Mouse (Mus musculus) MEL (cell line): Measurements from ENCODE around the gene Pgap3.

Source experiments
- CHD2 ChIP-seq: IDR thresholded peaks from 2 replicates; pipeline ENCODE4 v1.6.1; 2011; ENCODE audit warnings: low read length, improper control_type of control experiment
- CTCF ChIP-seq, 3 experiments: IDR thresholded peaks in 2 of 3; conservative IDR thresholded peaks in 1 of 3; 2 replicates each; pipeline ENCODE4 v1.5.1; 2011 to 2012; ENCODE audit warnings: low read length in 3 of 3, low read depth in 2 of 3, mild to moderate bottlenecking in 2 of 3, improper control_type of control experiment in 1 of 3, inconsistent platforms in 1 of 3, mixed read lengths in 1 of 3, moderate library complexity in 1 of 3; ENCODE audit not compliant: control insufficient read depth in 1 of 3, insufficient read depth in 1 of 3, poor library complexity in 1 of 3, severe bottlenecking in 1 of 3
- ELF1 ChIP-seq: IDR thresholded peaks from 2 replicates; pipeline ENCODE4 v1.6.1; 2014; ENCODE audit warnings: low read depth, mild to moderate bottlenecking, inconsistent platforms, low read length, improper control_type of control experiment, moderate library complexity
- MEF2A ChIP-seq: IDR thresholded peaks from 2 replicates; pipeline ENCODE4 v1.6.1; 2014; ENCODE audit warnings: low read depth, mild to moderate bottlenecking, inconsistent platforms, low read length, improper control_type of control experiment; ENCODE audit not compliant: poor library complexity, insufficient replicate concordance, severe bottlenecking; ENCODE audit errors: extremely low read depth
- MYC ChIP-seq: IDR thresholded peaks from 2 replicates; pipeline ENCODE4 v1.6.1; 2011; ENCODE audit warnings: low read depth, mild to moderate bottlenecking, low read length, improper control_type of control experiment, moderate library complexity
- NELFE ChIP-seq: IDR thresholded peaks from 2 replicates; pipeline ENCODE4 v1.6.1; 2011; ENCODE audit warnings: low read depth, low read length, improper control_type of control experiment
- POLR2A ChIP-seq, 2 experiments: IDR thresholded peaks; 2 replicates each; pipeline ENCODE4 v1.6.1; 2011 to 2012; ENCODE audit warnings: low read length in 2 of 2, mild to moderate bottlenecking in 2 of 2, control low read depth in 1 of 2, improper control_type of control experiment in 1 of 2, low read depth in 1 of 2, moderate library complexity in 1 of 2; ENCODE audit not compliant: control insufficient read depth in 1 of 2, insufficient read depth in 1 of 2, poor library complexity in 1 of 2
- TBP ChIP-seq: IDR thresholded peaks from 2 replicates; pipeline ENCODE4 v1.8.0; 2011; ENCODE audit warnings: low read depth, low read length, improper control_type of control experiment
- USF1 ChIP-seq: IDR thresholded peaks from 2 replicates; pipeline ENCODE4 v1.6.1; 2014; ENCODE audit warnings: low read depth, mild to moderate bottlenecking, inconsistent platforms, low read length, improper control_type of control experiment, moderate library complexity
- USF2 ChIP-seq, 2 experiments: IDR thresholded peaks; 2 replicates each; pipeline ENCODE4 v1.6.1; 2011 to 2012; ENCODE audit warnings: improper control_type of control experiment in 2 of 2, low read length in 2 of 2, borderline replicate concordance in 1 of 2, inconsistent platforms in 1 of 2, low read depth in 1 of 2, mild to moderate bottlenecking in 1 of 2; ENCODE audit not compliant: insufficient read depth in 1 of 2
- ZC3H11A ChIP-seq: IDR thresholded peaks from 2 replicates; pipeline ENCODE4 v1.6.1; 2012; ENCODE audit warnings: low read depth, mild to moderate bottlenecking, inconsistent platforms, low read length, improper control_type of control experiment

DNA sequence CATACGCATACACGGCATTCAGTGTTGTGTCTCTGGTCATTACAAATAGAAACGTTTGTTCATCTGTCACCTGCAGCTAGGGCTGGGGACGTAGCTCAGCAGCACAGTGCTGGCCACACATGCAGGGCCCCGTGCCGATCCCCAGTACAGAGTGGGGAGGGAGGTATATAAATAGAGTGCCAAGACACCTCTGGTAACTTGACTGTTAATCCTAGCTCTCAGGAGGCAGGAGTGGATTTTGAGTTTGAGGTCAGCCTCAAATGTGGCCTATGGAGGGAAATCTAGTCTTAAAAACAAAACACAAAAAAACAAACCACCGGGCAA, 32.5 kb downstream of the Pgap3 start:
- TF ChIP-seq ELF1 (no peak), USF2 (IDR thresholded peaks at IDR 0.05; ENCODE audit: borderline replicate concordance in 1 of 2, insufficient read depth in 1 of 2, low read depth in 1 of 2, low read length in 2 of 2) (no peak), TBP (no peak), CHD2 (no peak), USF1 (no peak), POLR2A (IDR thresholded peaks at IDR 0.05; ENCODE audit: control insufficient read depth in 1 of 2, insufficient read depth in 1 of 2, low read depth in 1 of 2, low read length in 2 of 2, poor library complexity in 1 of 2) (no peak), CTCF (IDR thresholded peaks at IDR 0.05 in 2 of 3, conservative IDR thresholded peaks at IDR 0.05 in 1 of 3; ENCODE audit: control insufficient read depth in 1 of 3, insufficient read depth in 1 of 3, low read depth in 2 of 3, low read length in 3 of 3, poor library complexity in 1 of 3, severe bottlenecking in 1 of 3) (no peak), NELFE (no peak), ZC3H11A (no peak), MYC (no peak), MEF2A (no peak)
